Mouse (Mus musculus) midbrain, embryonic 12.5 days (tissue): ENCODE measurements around the gene Hopx. TPM values are rescaled to one million over a fixed set of nuclear protein-coding genes. Genes with fewer than 3 reads are reported as not detected.

ENCODE experiments used
- ATAC-seq: fragments of 200-750 bp; cut with Nextera tagmentation; 2 replicates; pipeline ENCODE4 v1.8.0; 2017; ENCODE audit warnings: low read depth, moderate TSS enrichment, moderate library complexity; ENCODE audit not compliant: low FRiP score
- H3K27ac ChIP-seq: fragments of 300-500 bp; sonication (generic); replicated peaks from 2 replicates; pipeline ENCODE4 v1.5.1; 2016; ENCODE audit warnings: mild to moderate bottlenecking
- H3K27me3 ChIP-seq: fragments of 300-500 bp; sonication (generic); 2 replicates; pipeline ENCODE4 v1.6.1; 2016; ENCODE audit warnings: mild to moderate bottlenecking
- H3K36me3 ChIP-seq: fragments of 300-500 bp; sonication (generic); 2 replicates; pipeline ENCODE4 v1.6.1; 2016
- H3K4me1 ChIP-seq: fragments of 300-500 bp; sonication (generic); 2 replicates; pipeline ENCODE4 v1.6.1; 2016
- H3K4me2 ChIP-seq: fragments of 300-500 bp; sonication (generic); replicated peaks from 2 replicates; pipeline ENCODE4 v1.6.1; 2016; ENCODE audit warnings: mild to moderate bottlenecking, moderate library complexity
- H3K4me3 ChIP-seq: fragments of 300-500 bp; sonication (generic); 2 replicates; pipeline ENCODE4 v1.5.1; 2016; ENCODE audit warnings: mild to moderate bottlenecking
- H3K9ac ChIP-seq: fragments of 300-500 bp; sonication (generic); replicated peaks from 2 replicates; pipeline ENCODE4 v1.6.1; 2016; ENCODE audit warnings: mild to moderate bottlenecking, moderate library complexity
- H3K9me3 ChIP-seq: fragments of 300-500 bp; sonication (generic); 2 replicates; pipeline ENCODE4 v1.6.1; 2016; ENCODE audit warnings: mild to moderate bottlenecking
- WGBS: fragments of 180-500 bp; shearing (Covaris S2); methylation state at CpG from one replicate; pipeline ENCODE4 v1.1.7; 2016; 5-methylcytosine and 5-hydroxymethylcytosine counted together
- polyA plus RNA-seq: library from polyadenylated mRNA; unstranded; fragments of >200 nt; fragmentation: Nextera tagmentation; extraction: Ambion mirVana; gene quantifications from 2 replicates; pipeline ENCODE4 v1.2.1, GENCODE M21; 2016

The Hopx gene
- polyA plus RNA-seq, 1 experiment from 2014 or later, result not detected

- H3K4me3 ChIP-seq, result peak overlapping the region; percentile 56
- no peaks in the 10 kb centered on the region for H3K9me3 ChIP-seq
- H3K9ac ChIP-seq, result peak overlapping the region; percentile 52
- H3K27ac ChIP-seq, result no peak overlapping the region
- peaks cover 17% of the 10 kb centered on the region for H3K4me1 ChIP-seq
- H3K4me2 ChIP-seq, result peak overlapping the region; percentile 97
- peak; percentile 59 for ATAC-seq
- peaks cover 95% of the 10 kb centered on the region for H3K27me3 ChIP-seq
- H3K36me3 ChIP-seq, result no peaks in the 10 kb centered on the region
- under 1% methylated on average over 63 of the region's 69 CpGs for WGBS
These were observed 20.1 kb downstream of the Hopx start for GRCm38 (mm10) chr5:77094510-77095491.

GRCm38 (mm10) chr5:77093961-77094360 is 21.0 kb downstream of the Hopx start:
- H3K27ac ChIP-seq, result no peak overlapping the region
- 22% methylated on average over 8 of the region's 8 CpGs for WGBS
- H3K4me3 ChIP-seq, result peak overlapping the region; percentile 56
- H3K27me3 ChIP-seq, result peaks cover 94% of the 10 kb centered on the region
- ATAC-seq, result no peak
- no peaks in the 10 kb centered on the region for H3K36me3 ChIP-seq
- peak overlapping the region; percentile 97 for H3K4me2 ChIP-seq
- H3K9ac ChIP-seq, result no peak overlapping the region
- H3K4me1 ChIP-seq, result peaks cover 17% of the 10 kb centered on the region
- no peaks in the 10 kb centered on the region for H3K9me3 ChIP-seq

- no peaks in the 10 kb centered on the region for H3K9me3 ChIP-seq
- H3K27me3 ChIP-seq, result peaks cover 94% of the 10 kb centered on the region
- no peak overlapping the region for H3K4me2 ChIP-seq
- peaks cover 17% of the 10 kb centered on the region for H3K4me1 ChIP-seq
- H3K27ac ChIP-seq, result no peak overlapping the region
- no peak for ATAC-seq
- no peak overlapping the region for H3K4me3 ChIP-seq
- WGBS, result 71% methylated on average over 5 of the region's 5 CpGs
- H3K36me3 ChIP-seq, result no peaks in the 10 kb centered on the region
- no peak overlapping the region for H3K9ac ChIP-seq
These were observed 22.4 kb downstream of the Hopx start for GRCm38 (mm10) chr5:77092531-77092930.

- Histone ChIP-seq H3K27ac (no peak overlapping the region), H3K9ac (no peak overlapping the region), H3K36me3 (no peaks in the 10 kb centered on the region), H3K9me3 (no peaks in the 10 kb centered on the region), H3K4me3 (no peak overlapping the region), H3K4me1 (peaks cover 17% of the 10 kb centered on the region), H3K27me3 (peaks cover 89% of the 10 kb centered on the region), H3K4me2 (no peak overlapping the region)
- no peak for ATAC-seq
- WGBS, result 83% methylated on average over 3 of the region's 3 CpGs
These were observed 23.0 kb downstream of the Hopx start for GRCm38 (mm10) chr5:77091923-77092322.

DNA sequence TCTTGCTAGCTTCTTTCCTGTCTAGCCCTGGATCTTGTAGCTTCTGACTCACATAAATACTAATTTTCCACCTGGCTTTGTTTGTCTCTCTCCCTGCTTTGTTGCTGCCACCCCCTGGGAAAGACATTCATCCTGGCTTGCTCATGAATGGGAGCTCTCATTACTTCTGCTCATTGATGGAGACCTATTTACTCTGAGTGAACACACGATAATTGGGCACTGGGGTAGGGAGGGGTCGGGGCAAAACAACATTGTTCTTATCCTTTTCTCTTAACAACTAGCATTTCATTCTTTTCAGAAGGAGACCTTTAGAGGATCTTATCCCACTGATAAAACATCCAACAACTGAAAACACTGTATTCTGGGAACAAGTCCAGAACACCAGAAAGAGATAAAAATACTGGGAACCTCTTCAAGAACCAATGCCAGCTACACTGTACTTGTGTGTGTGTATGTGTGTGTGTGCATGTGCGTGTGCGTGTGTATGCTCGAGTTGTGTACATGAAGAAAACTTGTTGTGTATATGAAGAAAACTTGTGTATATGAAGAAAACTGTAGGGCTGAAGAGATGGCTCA is 24.3 kb downstream of the Hopx start:
- peaks cover 76% of the 10 kb centered on the region for H3K27me3 ChIP-seq
- no peaks in the 10 kb centered on the region for H3K9me3 ChIP-seq
- H3K36me3 ChIP-seq, result no peaks in the 10 kb centered on the region
- H3K27ac ChIP-seq, result no peak overlapping the region
- H3K4me2 ChIP-seq, result no peak overlapping the region
- ATAC-seq, result 0 out of 2 replicates have a peak, but pooled peaks have one; percentile 32
- H3K9ac ChIP-seq, result no peak overlapping the region
- 54% methylated on average over 5 of the region's 5 CpGs for WGBS
- no peak overlapping the region for H3K4me3 ChIP-seq
- H3K4me1 ChIP-seq, result peaks cover 17% of the 10 kb centered on the region

GRCm38 (mm10) chr5:77089901-77090300 is 25.0 kb downstream of the Hopx start:
- Histone ChIP-seq H3K4me3 (no peak overlapping the region), H3K27ac (no peak overlapping the region), H3K27me3 (peaks cover 69% of the 10 kb centered on the region), H3K4me1 (peaks cover 12% of the 10 kb centered on the region), H3K9me3 (no peaks in the 10 kb centered on the region), H3K9ac (no peak overlapping the region), H3K4me2 (no peak overlapping the region), H3K36me3 (no peaks in the 10 kb centered on the region)
- 34% methylated on average over 8 of the region's 8 CpGs for WGBS
- 0 out of 2 replicates have a peak, but pooled peaks have one; percentile 17 for ATAC-seq

- 0 out of 2 replicates have a peak, but pooled peaks have one; percentile 28 for ATAC-seq
- no peak overlapping the region for H3K9ac ChIP-seq
- H3K27me3 ChIP-seq, result peaks cover 63% of the 10 kb centered on the region
- H3K27ac ChIP-seq, result no peak overlapping the region
- no peak overlapping the region for H3K4me3 ChIP-seq
- H3K4me2 ChIP-seq, result no peak overlapping the region
- H3K4me1 ChIP-seq, result peaks cover 6% of the 10 kb centered on the region
- no peaks in the 10 kb centered on the region for H3K9me3 ChIP-seq
- 44% methylated on average over 1 of the region's 1 CpGs for WGBS
- no peaks in the 10 kb centered on the region for H3K36me3 ChIP-seq
These were observed 25.6 kb downstream of the Hopx start for GRCm38 (mm10) chr5:77089294-77089693.

DNA sequence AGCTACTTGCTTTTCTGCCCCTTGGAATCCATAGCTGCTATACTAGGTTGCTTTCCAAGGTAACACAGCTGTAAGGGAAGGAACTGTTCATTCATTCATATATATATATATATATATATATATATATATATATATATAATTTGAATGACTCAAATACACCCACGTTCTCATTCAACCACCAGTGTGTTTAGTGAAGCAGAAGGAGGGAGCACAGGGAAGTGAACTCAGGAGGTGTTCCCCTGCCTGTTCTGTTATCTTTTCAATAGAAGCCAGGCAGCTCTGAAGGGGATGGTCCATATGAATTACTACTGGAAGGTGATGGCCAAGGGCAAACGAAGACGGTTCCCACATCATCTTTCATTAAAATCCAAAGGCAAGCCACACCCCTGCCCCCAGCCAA is 27.8 kb downstream of the Hopx start:
- Histone ChIP-seq H3K4me2 (no peak overlapping the region), H3K27ac (no peak overlapping the region), H3K36me3 (no peaks in the 10 kb centered on the region), H3K27me3 (peaks cover 43% of the 10 kb centered on the region), H3K9me3 (no peaks in the 10 kb centered on the region), H3K9ac (no peak overlapping the region), H3K4me3 (no peak overlapping the region), H3K4me1 (no peaks in the 10 kb centered on the region; the same call in 1 of the 2 replicates)
- no peak for ATAC-seq
- 81% methylated on average over 3 of the region's 3 CpGs for WGBS

DNA sequence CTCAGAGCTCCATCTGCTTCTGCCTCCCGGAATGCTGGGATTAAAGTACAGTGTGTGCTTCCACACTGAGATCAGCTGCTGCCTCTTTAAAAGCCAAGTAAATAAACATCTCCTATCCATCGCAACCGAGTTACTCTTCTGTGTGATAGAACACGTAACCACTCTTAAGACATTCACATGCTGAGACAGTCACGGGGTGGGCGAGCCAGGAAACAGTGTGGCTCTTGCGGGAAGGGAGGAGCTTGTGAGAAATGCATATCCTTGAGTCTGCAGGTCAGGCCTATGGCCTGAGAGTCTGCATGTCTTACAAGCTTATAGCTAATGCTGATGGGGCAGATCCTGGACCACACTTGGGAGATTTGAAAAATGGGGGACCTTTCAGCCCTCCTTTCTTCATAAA is 28.4 kb downstream of the Hopx start:
- no peak overlapping the region for H3K27ac ChIP-seq
- no peaks in the 10 kb centered on the region for H3K36me3 ChIP-seq
- peaks cover 37% of the 10 kb centered on the region for H3K27me3 ChIP-seq
- H3K9me3 ChIP-seq, result no peaks in the 10 kb centered on the region
- no peak overlapping the region for H3K4me3 ChIP-seq
- no peak overlapping the region for H3K4me2 ChIP-seq
- 89% methylated on average over 7 of the region's 7 CpGs for WGBS
- no peak overlapping the region for H3K9ac ChIP-seq
- ATAC-seq, result no peak
- no peaks in the 10 kb centered on the region; the same call in 1 of the 2 replicates for H3K4me1 ChIP-seq

- WGBS, result 93% methylated on average over 10 of the region's 10 CpGs
- no peak overlapping the region for H3K27ac ChIP-seq
These were observed 29.0 kb downstream of the Hopx start for GRCm38 (mm10) chr5:77085753-77086450.

GRCm38 (mm10) chr5:77084418-77084817 is 30.5 kb downstream of the Hopx start:
- WGBS, result 89% methylated on average over 4 of the region's 4 CpGs
- ATAC-seq, result no peak
- H3K4me2 ChIP-seq, result no peak overlapping the region

More at GRCm38 (mm10) chr5:77085753-77086450, 29.0 kb downstream of the Hopx start:
- no peak for ATAC-seq
- Histone ChIP-seq H3K4me3 (no peak overlapping the region), H3K4me2 (no peak overlapping the region), H3K27me3 (peaks cover 33% of the 10 kb centered on the region), H3K36me3 (no peaks in the 10 kb centered on the region), H3K9me3 (no peaks in the 10 kb centered on the region), H3K9ac (no peak overlapping the region), H3K4me1 (no peaks in the 10 kb centered on the region; the same call in 1 of the 2 replicates)

More at GRCm38 (mm10) chr5:77084418-77084817, 30.5 kb downstream of the Hopx start:
- H3K4me3 ChIP-seq, result no peak overlapping the region
- H3K36me3 ChIP-seq, result no peaks in the 10 kb centered on the region
- H3K27ac ChIP-seq, result no peak overlapping the region
- peaks cover 18% of the 10 kb centered on the region for H3K27me3 ChIP-seq
- no peaks in the 10 kb centered on the region for H3K9me3 ChIP-seq
- H3K9ac ChIP-seq, result no peak overlapping the region
- H3K4me1 ChIP-seq, result no peaks in the 10 kb centered on the region
